Mouse (Mus musculus) CD4-positive naive resting alpha-beta T cell, adult 76 days (primary cell): ENCODE data around the gene Cmc4. TPM values are rescaled to one million over a fixed set of nuclear protein-coding genes. Genes with fewer than 3 reads are reported as not detected.

Source experiments
- total RNA-seq: library from RNA; stranded (reverse); gene quantifications from one replicate; pipeline ENCODE4 v1.2.4, GENCODE M21; 2023

The Cmc4 gene
- 8.2 TPM for total RNA-seq

DNA sequence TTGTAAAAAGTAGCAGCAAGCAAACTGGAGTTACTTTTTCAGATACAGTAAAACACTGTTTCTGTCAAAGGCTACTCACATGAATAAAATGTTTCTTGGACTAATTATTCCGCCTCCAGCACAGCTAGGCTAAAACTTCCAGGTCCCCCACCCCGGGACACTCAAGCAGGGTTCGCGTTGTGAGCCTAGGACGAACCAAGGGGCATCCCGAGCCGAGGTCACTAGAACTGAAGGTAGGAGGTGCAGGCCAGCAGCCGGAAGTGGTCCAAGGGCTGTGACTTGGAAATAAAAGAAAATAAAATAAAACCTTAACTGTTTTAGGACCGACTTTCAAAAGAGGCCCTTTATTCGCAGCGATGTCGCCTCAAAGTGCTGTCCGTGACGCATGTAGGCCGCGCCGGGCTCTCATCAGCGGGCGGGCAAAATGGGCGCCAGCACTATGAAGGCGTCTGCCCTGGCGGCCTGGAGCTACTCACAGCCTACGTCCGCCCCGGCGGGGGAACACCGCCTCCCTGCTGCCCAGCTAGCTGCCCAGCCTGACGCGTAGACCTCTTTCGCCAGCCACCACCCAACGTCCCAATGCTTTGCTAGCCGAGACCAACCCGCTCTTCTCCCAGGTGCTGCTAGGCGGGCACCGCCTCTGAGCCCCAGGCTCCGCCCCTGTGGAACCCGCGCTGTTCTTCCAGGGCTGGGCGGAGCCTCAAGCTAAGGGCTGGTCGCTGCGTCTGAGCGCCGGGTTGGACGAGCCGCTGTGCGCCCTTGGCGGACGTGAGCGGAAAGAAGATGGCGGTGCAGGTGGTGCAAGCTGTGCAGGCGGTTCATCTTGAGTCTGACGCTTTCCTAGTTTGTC lies at the start of gene Cmc4, which contains the start of the genes Mtcp1 and Brcc3:
Cmc4 (minus strand) TSS at position 649 of the 850 bp plus-strand sequence.
Mtcp1 (minus strand) TSS at position 653 of the 850 bp plus-strand sequence.
Brcc3 (plus strand) TSS at position 693 of the 850 bp plus-strand sequence.

DNA sequence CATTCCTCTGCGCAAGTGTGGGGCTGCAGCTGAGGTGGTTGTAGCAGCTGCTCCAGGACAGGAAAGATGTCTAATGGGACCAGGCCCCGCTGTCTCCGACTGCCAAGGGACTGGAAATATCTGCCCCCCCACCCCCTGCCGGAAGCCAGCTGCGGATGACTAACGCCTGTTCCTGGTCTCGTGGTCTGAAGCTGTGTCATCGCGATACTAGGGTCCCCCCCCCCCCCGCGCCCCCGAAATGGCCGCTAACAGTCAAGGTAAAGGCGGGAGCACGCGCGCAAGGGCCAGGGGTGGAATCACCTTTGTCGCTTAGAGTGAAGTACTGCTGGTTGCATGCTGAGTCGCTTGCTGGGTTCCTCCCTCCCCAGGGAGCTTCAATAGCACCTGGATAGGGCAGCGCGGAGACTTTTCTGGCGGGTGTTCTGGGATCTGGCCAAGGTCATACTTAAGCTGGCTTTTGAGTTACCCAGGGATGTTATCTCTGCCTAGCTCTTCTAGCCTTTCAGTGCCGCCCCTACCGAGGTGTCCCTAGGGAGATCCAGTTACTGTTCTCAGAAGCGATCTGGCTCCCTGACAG lies 34.1 kb downstream of the Cmc4 start, which contains the start of the genes Fundc2 and F8:
Fundc2 (plus strand) TSS at position 205 of the 577 bp plus-strand sequence.
F8 (minus strand) TSS at position 421 of the 577 bp plus-strand sequence.

Other genes starting within 250 kb of the Cmc4 start
- gene Fundc2, start 34.2 kb downstream of the Cmc4 start, total RNA-seq: 26.2 TPM
- gene F8, start 34.0 kb downstream of the Cmc4 start, total RNA-seq: 0.15 TPM
- 14.0 TPM for gene Mtcp1, start within 50 bp of the Cmc4 start, total RNA-seq
- gene Brcc3, start within 50 bp of the Cmc4 start, total RNA-seq: 30.6 TPM
- 78.5 TPM for gene Vbp1, start 97.7 kb upstream of the Cmc4 start, total RNA-seq
- 0.26 TPM for gene Rab39b, start 161.6 kb upstream of the Cmc4 start, total RNA-seq